Mouse (Mus musculus): Measurements from ENCODE around the gene Eno2.

Eno2 gene

GRCm38 (mm10) chr6:124739231-124739796 lies 30.2 kb downstream of the Eno2 start:
- DNase-seq (ENCODE audit: low spot score) = no peak

- peak; percentile 56 for DNase-seq (ENCODE audit: low spot score)
Measured at GRCm38 (mm10) chr6:124738511-124739023, 30.9 kb downstream of the Eno2 start, which contains the start of gene Ptpn6. TSS of gene Ptpn6 (minus strand) at chr6:124738714.

GRCm38 (mm10) chr6:124737040-124737439 lies 32.4 kb downstream of the Eno2 start:
- DNase-seq (ENCODE audit: low spot score) = no peak

- DNase-seq (ENCODE audit: low spot score) = no peak
Measured at GRCm38 (mm10) chr6:124734417-124734816, 35.1 kb downstream of the Eno2 start.

GRCm38 (mm10) chr6:124732476-124733370 lies 36.8 kb downstream of the Eno2 start:
- peak; percentile 36 for DNase-seq (ENCODE audit: low spot score)

GRCm38 (mm10) chr6:124731038-124731437 lies 38.4 kb downstream of the Eno2 start:
- DNase-seq (ENCODE audit: low spot score) = no peak

- no peak for DNase-seq (ENCODE audit: low spot score)
Measured at GRCm38 (mm10) chr6:124729850-124730705, 39.4 kb downstream of the Eno2 start.

- DNase-seq (ENCODE audit: low spot score) = no peak
Measured at GRCm38 (mm10) chr6:124728621-124729020, 40.9 kb downstream of the Eno2 start.

GRCm38 (mm10) chr6:124724472-124724871 lies 45.0 kb downstream of the Eno2 start:
- DNase-seq (ENCODE audit: low spot score) = no peak

GRCm38 (mm10) chr6:124723541-124723940 lies 45.9 kb downstream of the Eno2 start:
- no peak for DNase-seq (ENCODE audit: low spot score)

- DNase-seq (ENCODE audit: low spot score) = no peak
Measured at GRCm38 (mm10) chr6:124722876-124723473, 46.5 kb downstream of the Eno2 start.

- DNase-seq (ENCODE audit: low spot score) = no peak
Measured at GRCm38 (mm10) chr6:124720904-124721303, 48.6 kb downstream of the Eno2 start.

- DNase-seq (ENCODE audit: low spot score) = no peak
Measured at GRCm38 (mm10) chr6:124719354-124719978, 50.0 kb downstream of the Eno2 start.

- no peak for DNase-seq (ENCODE audit: low spot score)
Measured at GRCm38 (mm10) chr6:124718703-124719102, 50.8 kb downstream of the Eno2 start.

GRCm38 (mm10) chr6:124717968-124718367 lies 51.5 kb downstream of the Eno2 start:
- DNase-seq (ENCODE audit: low spot score) = no peak

- DNase-seq (ENCODE audit: low spot score) = peak; percentile 75
Measured at GRCm38 (mm10) chr6:124716864-124717490, 52.5 kb downstream of the Eno2 start.

GRCm38 (mm10) chr6:124712918-124713317 lies 56.6 kb downstream of the Eno2 start:
- no peak for DNase-seq (ENCODE audit: low spot score)

GRCm38 (mm10) chr6:124711824-124712782 lies 57.4 kb downstream of the Eno2 start, which contains the start of the genes Emg1 and Phb2:
TSS of gene Emg1 (minus strand) at chr6:124712178.
TSS of gene Phb2 (plus strand) at chr6:124712336.
- DNase-seq (ENCODE audit: low spot score) = peak; percentile 99

All from embryo, embryonic 10.5 days (tissue).